Mouse (Mus musculus): ENCODE measurements around the gene Cdc7. TPM values are rescaled to one million over a fixed set of nuclear protein-coding genes. Genes with fewer than 3 reads are reported as not detected.

Cdc7 gene
- polyA plus RNA-seq, 1 experiment from 2014 or later: 29.2 TPM

- Histone ChIP-seq H3K27ac (ENCODE audit: low read length) (no peak overlapping the region), H3K9me3 (replicated peaks; ENCODE audit: control insufficient read depth, low read length) (no peaks in the 10 kb centered on the region), H3K9ac (ENCODE audit: low read length) (no peak overlapping the region), H3K4me1 (ENCODE audit: control insufficient read depth, insufficient read depth, low read length) (peaks cover 3% of the 10 kb centered on the region), H3K4me2 (ENCODE audit: low read depth, low read length) (no peak overlapping the region), H3K36me3 (ENCODE audit: control insufficient read depth, insufficient read depth) (peaks cover 12% of the 10 kb centered on the region), H3K27me3 (ENCODE audit: control insufficient read depth, insufficient read depth, low read length) (no peaks in the 10 kb centered on the region), H3K4me3 (ENCODE audit: low read length) (no peak overlapping the region)
- WGBS: 37% methylated on average over 2 of the region's 2 CpGs
- ATAC-seq (replicated peaks; ENCODE audit: extremely low read depth, insufficient read depth, low FRiP score): no peak
These were observed 21.5 kb downstream of the Cdc7 start for GRCm38 (mm10) chr5:106985594-106985993.

- Histone ChIP-seq H3K36me3 (ENCODE audit: control insufficient read depth, insufficient read depth) (peaks cover 4% of the 10 kb centered on the region), H3K9me3 (replicated peaks; ENCODE audit: control insufficient read depth, low read length) (no peaks in the 10 kb centered on the region), H3K4me3 (ENCODE audit: low read length) (no peak overlapping the region), H3K4me1 (ENCODE audit: control insufficient read depth, insufficient read depth, low read length) (peaks cover 11% of the 10 kb centered on the region), H3K27me3 (ENCODE audit: control insufficient read depth, insufficient read depth, low read length) (no peaks in the 10 kb centered on the region), H3K27ac (ENCODE audit: low read length) (no peak overlapping the region), H3K9ac (ENCODE audit: low read length) (no peak overlapping the region), H3K4me2 (ENCODE audit: low read depth, low read length) (no peak overlapping the region)
- no peak for ATAC-seq (replicated peaks; ENCODE audit: extremely low read depth, insufficient read depth, low FRiP score)
- 44% methylated on average over 8 of the region's 8 CpGs for WGBS
These were observed 25.1 kb downstream of the Cdc7 start for GRCm38 (mm10) chr5:106989181-106989580.

GRCm38 (mm10) chr5:106989786-106990185 lies 25.7 kb downstream of the Cdc7 start:
- WGBS: 56% methylated on average over 12 of the region's 12 CpGs
- Histone ChIP-seq H3K36me3 (ENCODE audit: control insufficient read depth, insufficient read depth) (no peaks in the 10 kb centered on the region), H3K9me3 (replicated peaks; ENCODE audit: control insufficient read depth, low read length) (no peaks in the 10 kb centered on the region), H3K4me1 (ENCODE audit: control insufficient read depth, insufficient read depth, low read length) (peaks cover 14% of the 10 kb centered on the region), H3K4me2 (ENCODE audit: low read depth, low read length) (no peak overlapping the region), H3K4me3 (ENCODE audit: low read length) (no peak overlapping the region), H3K27ac (ENCODE audit: low read length) (no peak overlapping the region), H3K9ac (ENCODE audit: low read length) (no peak overlapping the region), H3K27me3 (ENCODE audit: control insufficient read depth, insufficient read depth, low read length) (no peaks in the 10 kb centered on the region)
- ATAC-seq (replicated peaks; ENCODE audit: extremely low read depth, insufficient read depth, low FRiP score): no peak

GRCm38 (mm10) chr5:106990639-106991299 lies 26.6 kb downstream of the Cdc7 start:
- Histone ChIP-seq H3K4me2 (ENCODE audit: low read depth, low read length) (peak overlapping the region; percentile 53), H3K4me3 (ENCODE audit: low read length) (peak overlapping the region; percentile 31), H3K9ac (ENCODE audit: low read length) (no peak overlapping the region)

GRCm38 (mm10) chr5:106991300-106991929 lies 27.3 kb downstream of the Cdc7 start:
- Histone ChIP-seq H3K4me3 (ENCODE audit: low read length) (no peak overlapping the region), H3K9me3 (replicated peaks; ENCODE audit: control insufficient read depth, low read length) (no peaks in the 10 kb centered on the region), H3K27ac (ENCODE audit: low read length) (no peak overlapping the region), H3K4me1 (ENCODE audit: control insufficient read depth, insufficient read depth, low read length) (peaks cover 21% of the 10 kb centered on the region), H3K4me2 (ENCODE audit: low read depth, low read length) (no peak overlapping the region; the same call in 1 of the 2 replicates), H3K9ac (ENCODE audit: low read length) (no peak overlapping the region), H3K27me3 (ENCODE audit: control insufficient read depth, insufficient read depth, low read length) (no peaks in the 10 kb centered on the region), H3K36me3 (ENCODE audit: control insufficient read depth, insufficient read depth) (no peaks in the 10 kb centered on the region)
- WGBS: 50% methylated on average over 8 of the region's 8 CpGs
- ATAC-seq (replicated peaks; ENCODE audit: extremely low read depth, insufficient read depth, low FRiP score): 0 out of 2 replicates have a peak, but pooled peaks have one; percentile 19

More at GRCm38 (mm10) chr5:106990639-106991299, 26.6 kb downstream of the Cdc7 start:
- Histone ChIP-seq H3K27me3 (ENCODE audit: control insufficient read depth, insufficient read depth, low read length) (no peaks in the 10 kb centered on the region), H3K27ac (ENCODE audit: low read length) (no peak overlapping the region), H3K36me3 (ENCODE audit: control insufficient read depth, insufficient read depth) (no peaks in the 10 kb centered on the region), H3K9me3 (replicated peaks; ENCODE audit: control insufficient read depth, low read length) (no peaks in the 10 kb centered on the region), H3K4me1 (ENCODE audit: control insufficient read depth, insufficient read depth, low read length) (peaks cover 17% of the 10 kb centered on the region)
- peak; percentile 38; the same call in 1 of the 2 replicates for ATAC-seq (replicated peaks; ENCODE audit: extremely low read depth, insufficient read depth, low FRiP score)
- WGBS: 20% methylated on average over 14 of the region's 14 CpGs

- no peak for ATAC-seq (replicated peaks; ENCODE audit: extremely low read depth, insufficient read depth, low FRiP score)
- WGBS: 38% methylated on average over 3 of the region's 3 CpGs
- Histone ChIP-seq H3K27me3 (ENCODE audit: control insufficient read depth, insufficient read depth, low read length) (no peaks in the 10 kb centered on the region), H3K27ac (ENCODE audit: low read length) (no peak overlapping the region), H3K4me1 (ENCODE audit: control insufficient read depth, insufficient read depth, low read length) (peaks cover 24% of the 10 kb centered on the region), H3K36me3 (ENCODE audit: control insufficient read depth, insufficient read depth) (no peaks in the 10 kb centered on the region), H3K4me3 (ENCODE audit: low read length) (no peak overlapping the region), H3K4me2 (ENCODE audit: low read depth, low read length) (no peak overlapping the region), H3K9me3 (replicated peaks; ENCODE audit: control insufficient read depth, low read length) (no peaks in the 10 kb centered on the region), H3K9ac (ENCODE audit: low read length) (no peak overlapping the region; the same call in 1 of the 2 replicates)
These were observed 30.6 kb downstream of the Cdc7 start for GRCm38 (mm10) chr5:106994716-106995115.

- Histone ChIP-seq H3K9ac (ENCODE audit: low read length) (peak overlapping the region; percentile 0; the same call in 1 of the 2 replicates), H3K27me3 (ENCODE audit: control insufficient read depth, insufficient read depth, low read length) (no peaks in the 10 kb centered on the region), H3K36me3 (ENCODE audit: control insufficient read depth, insufficient read depth) (no peaks in the 10 kb centered on the region), H3K4me1 (ENCODE audit: control insufficient read depth, insufficient read depth, low read length) (peaks cover 18% of the 10 kb centered on the region), H3K4me3 (ENCODE audit: low read length) (no peak overlapping the region), H3K27ac (ENCODE audit: low read length) (peak overlapping the region; percentile 38), H3K4me2 (ENCODE audit: low read depth, low read length) (no peak overlapping the region), H3K9me3 (replicated peaks; ENCODE audit: control insufficient read depth, low read length) (no peaks in the 10 kb centered on the region)
- WGBS: 35% methylated on average over 5 of the region's 5 CpGs
- ATAC-seq (replicated peaks; ENCODE audit: extremely low read depth, insufficient read depth, low FRiP score): peak; percentile 74
These were observed 31.9 kb downstream of the Cdc7 start for GRCm38 (mm10) chr5:106995886-106996538.

- WGBS: 71% methylated on average over 7 of the region's 7 CpGs
- no peaks in the 10 kb centered on the region for H3K36me3 ChIP-seq (ENCODE audit: control insufficient read depth, insufficient read depth)
- peak overlapping the region; percentile 0; the same call in 1 of the 2 replicates for H3K9ac ChIP-seq (ENCODE audit: low read length)
- no peaks in the 10 kb centered on the region for H3K9me3 ChIP-seq (replicated peaks; ENCODE audit: control insufficient read depth, low read length)
- no peak for ATAC-seq (replicated peaks; ENCODE audit: extremely low read depth, insufficient read depth, low FRiP score)
- no peaks in the 10 kb centered on the region for H3K27me3 ChIP-seq (ENCODE audit: control insufficient read depth, insufficient read depth, low read length)
- H3K4me2 ChIP-seq (ENCODE audit: low read depth, low read length): no peak overlapping the region
- H3K4me1 ChIP-seq (ENCODE audit: control insufficient read depth, insufficient read depth, low read length): peaks cover 17% of the 10 kb centered on the region
- no peak overlapping the region for H3K4me3 ChIP-seq (ENCODE audit: low read length)
- peak overlapping the region; percentile 38 for H3K27ac ChIP-seq (ENCODE audit: low read length)
These were observed 32.6 kb downstream of the Cdc7 start for GRCm38 (mm10) chr5:106996539-106997244.
